Mouse (Mus musculus) ovary, adult 18-20 months (tissue): ENCODE measurements around the gene Gcm1.

Experiments
- DNase-seq: peaks from one replicate; pipeline ENCODE4 v3.0.0; 2022; ENCODE audit warnings: low spot score, mixed read lengths

The Gcm1 gene

DNA sequence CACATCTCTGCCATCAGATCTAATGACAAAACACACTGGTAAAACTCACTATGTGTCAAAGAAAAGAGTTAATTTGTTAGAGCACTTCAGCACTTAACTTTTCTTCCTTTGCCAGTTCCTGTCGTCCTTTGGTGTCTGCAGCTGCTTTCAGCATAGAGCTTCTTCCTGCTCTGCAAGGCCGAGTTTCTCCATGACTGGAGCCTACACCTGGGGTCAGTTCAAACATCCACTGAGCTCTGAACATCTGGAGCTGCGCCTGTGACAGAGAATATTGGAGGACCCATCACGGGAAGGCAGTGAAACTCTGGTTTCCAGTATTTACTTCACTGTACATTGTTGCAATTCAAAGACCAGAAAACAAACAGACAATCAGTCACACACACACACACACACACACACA, 49.7 kb downstream of the Gcm1 start:
- DNase-seq, result no peak

DNA sequence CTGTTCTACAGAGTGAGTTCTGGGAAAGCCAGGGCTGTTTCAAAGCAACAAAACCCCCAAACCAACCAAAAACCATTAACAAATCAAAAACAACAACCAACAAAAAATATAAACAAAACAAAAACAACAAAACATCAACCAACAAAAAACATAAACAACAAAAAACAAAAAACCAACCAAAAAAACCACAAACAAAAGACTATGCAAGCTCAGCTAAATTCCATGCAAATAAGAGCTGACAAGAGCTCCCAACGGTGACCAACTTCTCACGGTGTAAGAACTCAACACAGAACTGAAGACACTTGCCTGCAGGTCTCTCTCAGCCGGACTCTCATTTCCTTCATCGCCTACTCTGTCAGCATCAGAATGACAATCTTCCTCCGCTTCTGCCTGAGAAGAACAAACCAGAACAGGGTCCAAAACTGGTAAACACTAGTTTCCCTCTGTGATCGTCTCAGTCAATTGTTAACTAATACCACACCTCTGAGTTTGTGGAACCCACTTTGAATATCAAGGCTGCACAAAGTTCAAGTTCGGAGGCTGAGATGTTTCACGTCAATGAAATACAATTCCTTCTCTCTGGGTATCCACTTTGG, 52.3 kb downstream of the Gcm1 start:
- DNase-seq, result no peak

DNA sequence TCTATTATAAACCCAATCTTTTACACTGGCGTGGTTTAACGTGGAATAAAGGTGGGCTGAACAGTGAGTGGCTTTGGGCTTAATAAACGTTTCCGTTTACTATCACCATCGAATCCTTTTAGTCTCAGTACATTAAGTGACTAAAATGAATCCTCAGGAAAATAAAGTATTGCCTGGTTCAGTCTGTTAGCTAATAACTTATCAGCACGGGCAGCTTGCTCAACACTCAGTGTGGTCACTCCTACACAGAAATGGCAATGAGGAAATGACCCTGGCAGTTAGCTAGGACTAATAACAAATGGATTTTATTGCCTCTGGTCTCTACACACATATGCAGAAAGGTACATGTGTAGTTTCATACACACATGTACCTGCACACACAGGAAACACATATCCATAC, 53.2 kb downstream of the Gcm1 start:
- peak; percentile 17 for DNase-seq

DNA sequence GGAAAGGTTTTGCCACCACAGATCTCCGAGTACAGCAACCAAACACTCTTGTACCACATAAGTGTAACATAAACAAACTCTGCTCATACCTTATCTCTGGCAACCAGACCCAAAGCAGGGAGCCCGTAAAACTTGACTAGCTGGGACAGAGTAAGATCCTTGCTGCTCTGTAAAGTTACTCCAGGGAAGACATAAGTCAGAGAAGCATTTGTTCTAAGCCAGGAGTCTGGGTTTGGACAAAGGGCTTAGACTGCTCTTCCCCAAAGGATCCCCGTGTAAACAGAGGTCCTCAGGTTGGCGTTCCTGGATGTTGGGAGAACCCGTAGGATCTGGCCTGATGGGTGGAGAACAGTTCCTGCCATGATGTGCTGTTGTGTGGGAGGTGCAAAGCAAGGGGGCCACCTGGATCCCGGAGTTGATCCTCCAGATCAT, 53.8 kb downstream of the Gcm1 start:
- no peak for DNase-seq

DNA sequence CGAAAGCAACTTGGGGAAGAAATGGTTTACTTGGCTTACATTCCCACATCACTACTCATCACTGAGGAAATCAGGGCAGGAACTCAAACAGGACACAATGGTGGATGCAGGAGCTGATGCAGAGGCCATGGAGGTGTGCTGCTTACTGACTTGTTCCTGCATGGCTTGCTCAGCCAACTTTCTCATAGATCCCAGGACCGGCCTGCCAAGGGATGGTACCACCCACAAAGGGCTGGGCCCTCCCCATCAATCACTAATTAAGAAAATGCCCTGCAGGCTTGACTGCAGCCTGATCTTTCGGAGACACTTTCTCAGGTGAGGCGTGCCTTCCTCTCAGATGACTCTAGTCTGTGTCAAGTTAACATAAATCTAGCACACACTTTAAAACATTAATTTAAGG, 55.1 kb downstream of the Gcm1 start:
- DNase-seq, result no peak

DNA sequence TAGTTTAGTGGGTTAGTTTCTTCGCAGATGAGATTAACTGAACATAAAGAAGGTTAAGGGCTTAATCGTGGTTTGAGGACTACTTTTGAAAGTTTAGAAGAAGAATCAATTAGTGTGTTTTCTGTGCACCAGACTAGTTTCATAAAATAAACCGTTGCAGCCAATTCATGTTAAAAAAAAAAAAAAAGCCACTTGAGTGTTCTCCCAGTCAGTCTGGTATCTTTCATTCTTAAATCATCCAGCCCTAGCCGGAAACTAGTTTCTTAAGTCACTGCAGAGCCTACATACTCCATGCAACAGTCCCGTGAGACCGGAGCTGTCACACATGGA, 55.8 kb downstream of the Gcm1 start:
- no peak for DNase-seq

DNA sequence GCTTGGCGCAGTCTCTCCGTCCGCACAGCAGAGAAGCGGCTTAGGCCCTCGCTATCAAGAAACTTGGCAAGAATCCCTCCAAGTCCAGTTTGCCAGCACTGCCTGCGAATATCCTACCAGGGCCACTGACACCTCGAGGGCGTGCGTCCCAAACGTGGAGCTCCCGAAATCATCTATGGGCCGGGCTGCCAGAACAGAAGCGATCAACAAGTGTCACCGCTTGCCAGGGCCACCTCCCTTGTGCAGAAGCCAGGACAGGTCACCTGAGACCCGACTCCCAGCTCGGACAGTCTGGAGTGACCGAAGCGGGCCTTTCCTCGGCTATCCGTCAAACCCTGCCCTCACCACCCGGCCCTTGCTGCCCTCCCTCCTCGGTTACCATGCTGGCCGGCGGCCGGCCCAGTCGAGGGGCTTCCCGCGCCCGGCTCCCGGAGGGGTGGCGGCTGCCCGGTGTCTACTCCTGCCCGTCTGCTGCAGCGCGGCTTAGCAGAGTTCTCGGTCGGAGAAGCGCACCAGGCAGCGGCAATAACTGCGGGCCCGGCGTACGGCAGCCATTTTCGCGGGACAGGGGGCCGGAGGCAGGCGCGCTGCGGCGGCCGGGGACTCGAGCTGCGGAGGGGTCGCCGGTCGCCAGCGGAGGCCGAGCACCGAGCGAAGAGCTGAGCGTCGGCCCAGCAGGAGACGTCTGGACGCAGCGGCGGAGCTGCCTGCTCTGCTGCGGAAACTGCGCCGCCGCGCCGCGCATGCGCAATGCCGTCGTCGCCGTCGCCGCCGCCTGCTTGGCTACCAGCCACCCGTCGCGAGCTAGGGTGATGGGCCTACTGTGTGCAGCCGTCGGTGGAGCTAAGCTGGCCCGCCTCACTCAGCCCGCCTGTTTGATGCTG, 56.4 kb downstream of the Gcm1 start:
- DNase-seq, result peak; percentile 73

DNA sequence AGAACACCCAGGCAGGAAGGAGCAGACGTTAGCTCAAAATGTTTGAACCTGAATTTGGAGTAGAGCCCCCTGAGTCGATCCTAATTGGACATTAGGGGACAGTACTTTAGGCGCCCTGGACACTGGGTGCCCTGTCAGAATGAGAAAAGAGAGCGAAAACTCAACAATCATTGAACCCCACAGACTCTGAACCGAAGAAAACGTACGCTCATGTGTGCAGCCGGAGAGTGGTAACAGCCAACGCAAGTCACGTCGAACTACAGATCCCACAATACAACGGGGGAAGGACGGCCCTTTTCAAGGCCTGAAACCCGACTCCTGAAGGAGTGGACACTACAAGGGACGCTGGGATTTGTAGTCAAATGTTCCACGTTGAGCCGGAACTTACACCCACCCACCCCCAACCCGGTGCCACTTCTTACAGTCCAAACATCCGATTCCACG, 57.1 kb downstream of the Gcm1 start, which contains the start of the genes Fbxo9 and Ick:
Fbxo9 (minus strand) TSS at position 270 of the 444 bp plus-strand sequence.
Ick (plus strand) TSS at position 397 of the 444 bp plus-strand sequence.
- DNase-seq, result peak; percentile 89

DNA sequence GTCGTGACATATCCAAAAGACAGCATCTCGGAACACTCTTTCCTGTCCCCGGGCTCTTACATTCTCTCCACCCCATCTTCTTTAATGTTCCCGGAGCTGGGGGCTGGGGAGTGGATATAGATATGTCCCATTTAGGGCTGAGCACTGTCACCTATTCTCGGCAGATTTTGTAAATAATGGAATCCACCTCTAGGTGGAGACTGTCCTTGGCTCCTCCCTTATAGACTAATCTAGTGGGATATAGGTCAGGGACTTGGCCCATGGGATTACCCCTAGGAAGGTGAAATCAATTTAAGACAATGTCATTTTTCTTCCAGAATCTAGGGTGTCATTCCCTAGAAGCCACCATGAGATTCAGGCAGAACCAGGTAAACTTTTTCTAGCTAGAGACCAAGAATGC, 57.9 kb downstream of the Gcm1 start:
- DNase-seq, result no peak

DNA sequence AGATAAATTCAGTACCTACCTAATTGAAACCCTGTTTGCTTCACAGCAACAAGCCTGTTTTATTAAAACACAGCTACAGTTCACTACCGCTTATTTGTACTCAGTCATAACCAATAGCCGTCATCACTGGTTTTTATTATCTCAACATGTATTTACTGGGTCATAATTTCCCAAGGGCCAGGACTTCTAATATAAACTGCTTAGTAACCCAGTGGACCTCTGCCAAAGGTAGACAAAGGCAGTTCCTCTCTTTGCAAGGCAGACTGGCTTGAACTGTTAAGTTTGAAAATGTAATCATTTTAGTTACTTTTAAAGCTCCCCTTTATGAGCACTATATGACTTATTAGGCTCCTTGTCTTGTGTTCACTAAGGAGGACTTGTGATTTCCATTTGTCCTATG, 59.7 kb downstream of the Gcm1 start:
- DNase-seq, result no peak

DNA sequence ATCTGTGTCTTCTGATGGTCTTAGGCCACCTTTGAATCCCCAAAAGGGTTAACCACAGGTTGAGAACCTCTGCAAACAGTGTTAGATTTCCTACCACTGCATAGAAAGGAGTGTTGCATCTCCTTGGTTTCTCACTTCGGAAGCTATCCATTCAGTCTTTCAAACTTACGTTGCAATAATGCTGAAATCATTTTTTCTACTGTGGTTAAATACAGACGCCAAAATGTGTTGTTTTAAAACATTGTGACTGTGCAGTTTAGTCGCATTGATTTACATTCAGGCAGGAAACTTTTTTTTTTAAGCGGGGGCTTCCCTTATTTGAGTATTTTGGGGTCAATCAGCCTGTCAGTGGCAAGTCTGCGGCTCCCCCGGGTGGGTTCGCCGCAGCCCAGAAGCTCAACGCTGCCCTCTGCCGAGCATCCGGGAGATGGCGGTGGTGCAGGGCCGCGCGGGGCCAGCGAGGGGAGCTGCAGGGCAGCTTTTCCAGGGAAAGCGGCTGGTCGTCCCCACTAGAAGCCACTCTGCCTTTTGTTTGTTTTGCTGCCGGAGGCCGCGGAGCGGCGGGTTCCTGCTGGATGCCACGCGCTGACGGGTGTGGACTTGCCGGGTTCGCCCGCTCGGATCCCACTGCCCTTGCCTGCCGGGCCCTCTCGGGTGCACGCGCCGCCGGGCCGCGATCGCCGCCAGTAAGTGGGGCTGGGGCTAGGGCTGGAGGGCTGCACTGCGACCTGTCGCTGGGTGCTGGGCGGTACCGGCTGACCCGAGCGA, 61.2 kb downstream of the Gcm1 start:
- DNase-seq, result peak; percentile 85

DNA sequence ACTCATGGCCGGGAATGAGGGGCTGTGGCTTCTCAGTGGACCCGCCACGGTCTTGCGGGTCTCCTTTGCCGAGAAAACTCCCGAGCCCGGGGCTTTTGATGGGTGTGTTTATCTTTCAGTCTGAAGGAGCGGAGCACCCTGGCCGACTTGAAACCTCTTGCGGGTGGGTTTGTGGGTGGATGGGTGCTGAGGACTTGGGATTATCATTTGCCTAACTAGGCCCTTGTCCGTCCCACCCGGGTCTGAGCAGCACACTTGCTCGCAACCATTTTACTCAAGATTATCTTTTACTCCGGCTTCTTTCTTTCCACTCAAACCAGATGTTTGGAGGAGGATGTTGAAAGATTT, 61.8 kb downstream of the Gcm1 start:
- no peak for DNase-seq
